Mouse (Mus musculus): Measurements from ENCODE around the gene Srsf7. TPM values are rescaled to one million over a fixed set of nuclear protein-coding genes. Genes with fewer than 3 reads are reported as not detected.
"Not testable (repeated sequence)": the region's sequence is repeated elsewhere in the genome, so short reads cannot be mapped to it uniquely, and the experiment has no call there.

Gene Srsf7
- polyA plus RNA-seq, 1 experiment from 2014 or later: 531 TPM

GRCm38 (mm10) chr17:80179959-80180358 is 27.1 kb downstream of the Srsf7 start:
- ATAC-seq (ENCODE audit: low FRiP score, low TSS enrichment) (peak; percentile 64; the same call in 1 of the 2 replicates), DNase-seq (peak; percentile 89)
- H3K9ac ChIP-seq (replicated peaks; ENCODE audit: low read length): no peak overlapping the region
- H3K36me3 ChIP-seq (ENCODE audit: control insufficient read depth, insufficient read depth, low read length): no peaks in the 10 kb centered on the region
- H3K4me1 ChIP-seq (ENCODE audit: control insufficient read depth, insufficient read depth, low read length): no peaks in the 10 kb centered on the region
- no peak overlapping the region for H3K27ac ChIP-seq (replicated peaks; ENCODE audit: low read depth, low read length)
- WGBS: 1% methylated on average over 6 of the region's 6 CpGs
- H3K9me3 ChIP-seq (ENCODE audit: control insufficient read depth, low read length): no peaks in the 10 kb centered on the region
- no peaks in the 10 kb centered on the region for H3K27me3 ChIP-seq (ENCODE audit: control insufficient read depth, insufficient read depth, low read length)
- H3K4me2 ChIP-seq (ENCODE audit: low read length): no peak overlapping the region
- H3K4me3 ChIP-seq (replicated peaks; ENCODE audit: low read depth, low read length): no peak overlapping the region

- DNase-seq; H3K4me1 ChIP-seq (ENCODE audit: control insufficient read depth, insufficient read depth, low read length); H3K36me3 ChIP-seq (ENCODE audit: control insufficient read depth, insufficient read depth, low read length); ATAC-seq (ENCODE audit: low FRiP score, low TSS enrichment); H3K27ac ChIP-seq (replicated peaks; ENCODE audit: low read depth, low read length); H3K9ac ChIP-seq (replicated peaks; ENCODE audit: low read length); H3K4me3 ChIP-seq (replicated peaks; ENCODE audit: low read depth, low read length); H3K4me2 ChIP-seq (ENCODE audit: low read length); H3K9me3 ChIP-seq (ENCODE audit: control insufficient read depth, low read length); H3K27me3 ChIP-seq (ENCODE audit: control insufficient read depth, insufficient read depth, low read length): not testable (repeated sequence)
- WGBS: 97% methylated on average over 2 of the region's 3 CpGs
These were observed 28.3 kb downstream of the Srsf7 start for GRCm38 (mm10) chr17:80178846-80179245.

GRCm38 (mm10) chr17:80175966-80176365 is 31.1 kb downstream of the Srsf7 start:
- Histone ChIP-seq H3K9ac (replicated peaks; ENCODE audit: low read length) (no peak overlapping the region), H3K4me3 (replicated peaks; ENCODE audit: low read depth, low read length) (no peak overlapping the region), H3K9me3 (ENCODE audit: control insufficient read depth, low read length) (no peaks in the 10 kb centered on the region), H3K27ac (replicated peaks; ENCODE audit: low read depth, low read length) (no peak overlapping the region), H3K36me3 (ENCODE audit: control insufficient read depth, insufficient read depth, low read length) (no peaks in the 10 kb centered on the region), H3K4me1 (ENCODE audit: control insufficient read depth, insufficient read depth, low read length) (no peaks in the 10 kb centered on the region), H3K27me3 (ENCODE audit: control insufficient read depth, insufficient read depth, low read length) (no peaks in the 10 kb centered on the region), H3K4me2 (ENCODE audit: low read length) (no peak overlapping the region)
- DNase-seq: no peak
- ATAC-seq (ENCODE audit: low FRiP score, low TSS enrichment): no peak
- WGBS: 92% methylated on average over 3 of the region's 3 CpGs

- no peak overlapping the region for H3K4me3 ChIP-seq (replicated peaks; ENCODE audit: low read depth, low read length)
- no peak for DNase-seq
- no peak overlapping the region for H3K9ac ChIP-seq (replicated peaks; ENCODE audit: low read length)
- H3K4me1 ChIP-seq (ENCODE audit: control insufficient read depth, insufficient read depth, low read length): no peaks in the 10 kb centered on the region
- no peak overlapping the region for H3K4me2 ChIP-seq (ENCODE audit: low read length)
- 52% methylated on average over 4 of the region's 4 CpGs for WGBS
- no peaks in the 10 kb centered on the region for H3K9me3 ChIP-seq (ENCODE audit: control insufficient read depth, low read length)
- H3K27me3 ChIP-seq (ENCODE audit: control insufficient read depth, insufficient read depth, low read length): no peaks in the 10 kb centered on the region
- H3K27ac ChIP-seq (replicated peaks; ENCODE audit: low read depth, low read length): no peak overlapping the region
- no peaks in the 10 kb centered on the region for H3K36me3 ChIP-seq (ENCODE audit: control insufficient read depth, insufficient read depth, low read length)
- no peak for ATAC-seq (ENCODE audit: low FRiP score, low TSS enrichment)
These were observed 31.7 kb downstream of the Srsf7 start for GRCm38 (mm10) chr17:80175386-80175739.

- no peak overlapping the region for H3K9ac ChIP-seq (replicated peaks; ENCODE audit: low read length)
- no peaks in the 10 kb centered on the region for H3K4me1 ChIP-seq (ENCODE audit: control insufficient read depth, insufficient read depth, low read length)
- H3K4me3 ChIP-seq (replicated peaks; ENCODE audit: low read depth, low read length): no peak overlapping the region
- H3K36me3 ChIP-seq (ENCODE audit: control insufficient read depth, insufficient read depth, low read length): no peaks in the 10 kb centered on the region
- no peaks in the 10 kb centered on the region for H3K27me3 ChIP-seq (ENCODE audit: control insufficient read depth, insufficient read depth, low read length)
- no peak for ATAC-seq (ENCODE audit: low FRiP score, low TSS enrichment)
- DNase-seq: no peak
- no peaks in the 10 kb centered on the region for H3K9me3 ChIP-seq (ENCODE audit: control insufficient read depth, low read length)
- WGBS: 79% methylated on average over 19 of the region's 19 CpGs
- no peak overlapping the region for H3K27ac ChIP-seq (replicated peaks; ENCODE audit: low read depth, low read length)
- H3K4me2 ChIP-seq (ENCODE audit: low read length): no peak overlapping the region
These were observed 32.3 kb downstream of the Srsf7 start for GRCm38 (mm10) chr17:80174699-80175385.

GRCm38 (mm10) chr17:80174146-80174545 is 33.0 kb downstream of the Srsf7 start:
- no peaks in the 10 kb centered on the region for H3K9me3 ChIP-seq (ENCODE audit: control insufficient read depth, low read length)
- WGBS: 83% methylated on average over 3 of the region's 3 CpGs

GRCm38 (mm10) chr17:80173708-80174107 is 33.4 kb downstream of the Srsf7 start:
- WGBS: 92% methylated on average over 2 of the region's 2 CpGs
- H3K4me3 ChIP-seq (replicated peaks; ENCODE audit: low read depth, low read length): no peak overlapping the region
- no peak overlapping the region for H3K9ac ChIP-seq (replicated peaks; ENCODE audit: low read length)
- peaks cover 4% of the 10 kb centered on the region for H3K4me1 ChIP-seq (ENCODE audit: control insufficient read depth, insufficient read depth, low read length)
- no peak overlapping the region for H3K27ac ChIP-seq (replicated peaks; ENCODE audit: low read depth, low read length)
- no peaks in the 10 kb centered on the region for H3K36me3 ChIP-seq (ENCODE audit: control insufficient read depth, insufficient read depth, low read length)
- DNase-seq (no peak), ATAC-seq (ENCODE audit: low FRiP score, low TSS enrichment) (no peak)
- no peak overlapping the region for H3K4me2 ChIP-seq (ENCODE audit: low read length)
- H3K9me3 ChIP-seq (ENCODE audit: control insufficient read depth, low read length): no peaks in the 10 kb centered on the region
- no peaks in the 10 kb centered on the region for H3K27me3 ChIP-seq (ENCODE audit: control insufficient read depth, insufficient read depth, low read length)

More at GRCm38 (mm10) chr17:80174146-80174545, 33.0 kb downstream of the Srsf7 start:
- H3K27ac ChIP-seq (replicated peaks; ENCODE audit: low read depth, low read length): no peak overlapping the region
- H3K27me3 ChIP-seq (ENCODE audit: control insufficient read depth, insufficient read depth, low read length): no peaks in the 10 kb centered on the region
- H3K4me3 ChIP-seq (replicated peaks; ENCODE audit: low read depth, low read length): no peak overlapping the region
- no peak overlapping the region for H3K9ac ChIP-seq (replicated peaks; ENCODE audit: low read length)
- no peaks in the 10 kb centered on the region for H3K36me3 ChIP-seq (ENCODE audit: control insufficient read depth, insufficient read depth, low read length)
- ATAC-seq (ENCODE audit: low FRiP score, low TSS enrichment) (no peak), DNase-seq (no peak)
- no peaks in the 10 kb centered on the region for H3K4me1 ChIP-seq (ENCODE audit: control insufficient read depth, insufficient read depth, low read length)
- no peak overlapping the region for H3K4me2 ChIP-seq (ENCODE audit: low read length)

GRCm38 (mm10) chr17:80172761-80173160 is 34.3 kb downstream of the Srsf7 start:
- Histone ChIP-seq H3K4me1 (ENCODE audit: control insufficient read depth, insufficient read depth, low read length) (peaks cover 13% of the 10 kb centered on the region), H3K4me2 (ENCODE audit: low read length) (no peak overlapping the region), H3K27me3 (ENCODE audit: control insufficient read depth, insufficient read depth, low read length) (no peaks in the 10 kb centered on the region), H3K27ac (replicated peaks; ENCODE audit: low read depth, low read length) (no peak overlapping the region), H3K9ac (replicated peaks; ENCODE audit: low read length) (no peak overlapping the region), H3K36me3 (ENCODE audit: control insufficient read depth, insufficient read depth, low read length) (no peaks in the 10 kb centered on the region), H3K9me3 (ENCODE audit: control insufficient read depth, low read length) (no peaks in the 10 kb centered on the region), H3K4me3 (replicated peaks; ENCODE audit: low read depth, low read length) (no peak overlapping the region)
- DNase-seq (no peak), ATAC-seq (ENCODE audit: low FRiP score, low TSS enrichment) (no peak)
- 96% methylated on average over 5 of the region's 5 CpGs for WGBS

- H3K4me1 ChIP-seq (ENCODE audit: control insufficient read depth, insufficient read depth, low read length): peaks cover 16% of the 10 kb centered on the region
These were observed 35.2 kb downstream of the Srsf7 start for GRCm38 (mm10) chr17:80171948-80172347.

More at GRCm38 (mm10) chr17:80171948-80172347, 35.2 kb downstream of the Srsf7 start:
- ATAC-seq (ENCODE audit: low FRiP score, low TSS enrichment) (no peak), DNase-seq (no peak)
- 94% methylated on average over 4 of the region's 4 CpGs for WGBS
- no peak overlapping the region for H3K4me3 ChIP-seq (replicated peaks; ENCODE audit: low read depth, low read length)
- no peaks in the 10 kb centered on the region for H3K36me3 ChIP-seq (ENCODE audit: control insufficient read depth, insufficient read depth, low read length)
- H3K9ac ChIP-seq (replicated peaks; ENCODE audit: low read length): no peak overlapping the region
- no peak overlapping the region for H3K4me2 ChIP-seq (ENCODE audit: low read length)
- no peaks in the 10 kb centered on the region for H3K27me3 ChIP-seq (ENCODE audit: control insufficient read depth, insufficient read depth, low read length)
- no peaks in the 10 kb centered on the region for H3K9me3 ChIP-seq (ENCODE audit: control insufficient read depth, low read length)
- no peak overlapping the region for H3K27ac ChIP-seq (replicated peaks; ENCODE audit: low read depth, low read length)
